Mouse (Mus musculus): ENCODE data around the gene 9130008F23Rik. TPM values are rescaled to one million over a fixed set of nuclear protein-coding genes. Genes with fewer than 3 reads are reported as not detected.
A peak's percentile ranks its signal among the peaks of the same experiment; 100 is the strongest.

The 9130008F23Rik gene
- polyA plus RNA-seq, 1 experiment from 2014 or later: 0.46 TPM

GRCm38 (mm10) chr17:40868952-40869747 is 11.2 kb downstream of the 9130008F23Rik start:
- no peak for DNase-seq (ENCODE audit: low spot score)
- WGBS: 85% methylated on average over 10 of the region's 10 CpGs

GRCm38 (mm10) chr17:40855065-40855464 is 25.3 kb downstream of the 9130008F23Rik start:
- Histone ChIP-seq H3K4me3 (ENCODE audit: low read depth, low read length) (no peak overlapping the region), H3K36me3 (ENCODE audit: control insufficient read depth, insufficient read depth, low read length) (no peaks in the 10 kb centered on the region), H3K27ac (ENCODE audit: low read depth, low read length) (no peak overlapping the region), H3K27me3 (replicated peaks; ENCODE audit: control insufficient read depth, insufficient read depth, low read length) (no peaks in the 10 kb centered on the region), H3K9me3 (replicated peaks; ENCODE audit: control insufficient read depth, low read length) (no peaks in the 10 kb centered on the region), H3K9ac (ENCODE audit: low read length) (no peak overlapping the region), H3K4me1 (ENCODE audit: control insufficient read depth, insufficient read depth, low read length) (no peaks in the 10 kb centered on the region), H3K4me2 (ENCODE audit: low read length) (no peak overlapping the region)
- DNase-seq (ENCODE audit: low spot score) (no peak), ATAC-seq (no peak)

More at GRCm38 (mm10) chr17:40868952-40869747, 11.2 kb downstream of the 9130008F23Rik start:
- H3K4me2 ChIP-seq (ENCODE audit: low read length): no peak overlapping the region
- H3K9me3 ChIP-seq (replicated peaks; ENCODE audit: control insufficient read depth, low read length): no peaks in the 10 kb centered on the region
- no peak overlapping the region for H3K27ac ChIP-seq (ENCODE audit: low read depth, low read length)
- H3K4me3 ChIP-seq (ENCODE audit: low read depth, low read length): no peak overlapping the region
- no peaks in the 10 kb centered on the region for H3K36me3 ChIP-seq (ENCODE audit: control insufficient read depth, insufficient read depth, low read length)
- no peaks in the 10 kb centered on the region for H3K27me3 ChIP-seq (replicated peaks; ENCODE audit: control insufficient read depth, insufficient read depth, low read length)
- no peak for ATAC-seq
- no peak overlapping the region for H3K9ac ChIP-seq (ENCODE audit: low read length)
- H3K4me1 ChIP-seq (ENCODE audit: control insufficient read depth, insufficient read depth, low read length): no peaks in the 10 kb centered on the region

GRCm38 (mm10) chr17:40837308-40837707 is 43.1 kb downstream of the 9130008F23Rik start:
- Histone ChIP-seq H3K9me3 (replicated peaks; ENCODE audit: control insufficient read depth, low read length) (no peaks in the 10 kb centered on the region), H3K36me3 (ENCODE audit: control insufficient read depth, insufficient read depth, low read length) (no peaks in the 10 kb centered on the region), H3K9ac (ENCODE audit: low read length) (no peak overlapping the region), H3K27me3 (replicated peaks; ENCODE audit: control insufficient read depth, insufficient read depth, low read length) (no peaks in the 10 kb centered on the region), H3K4me2 (ENCODE audit: low read length) (no peak overlapping the region), H3K4me3 (ENCODE audit: low read depth, low read length) (no peak overlapping the region), H3K27ac (ENCODE audit: low read depth, low read length) (no peak overlapping the region), H3K4me1 (ENCODE audit: control insufficient read depth, insufficient read depth, low read length) (no peaks in the 10 kb centered on the region)
- DNase-seq (ENCODE audit: low spot score): peak; percentile 55
- no peak for ATAC-seq

GRCm38 (mm10) chr17:40831870-40832269 is 48.5 kb downstream of the 9130008F23Rik start:
- Histone ChIP-seq H3K4me1 (ENCODE audit: control insufficient read depth, insufficient read depth, low read length) (no peaks in the 10 kb centered on the region), H3K9ac (ENCODE audit: low read length) (no peak overlapping the region), H3K4me3 (ENCODE audit: low read depth, low read length) (no peak overlapping the region), H3K27me3 (replicated peaks; ENCODE audit: control insufficient read depth, insufficient read depth, low read length) (no peaks in the 10 kb centered on the region), H3K36me3 (ENCODE audit: control insufficient read depth, insufficient read depth, low read length) (no peaks in the 10 kb centered on the region), H3K27ac (ENCODE audit: low read depth, low read length) (no peak overlapping the region), H3K4me2 (ENCODE audit: low read length) (no peak overlapping the region), H3K9me3 (replicated peaks; ENCODE audit: control insufficient read depth, low read length) (no peaks in the 10 kb centered on the region)
- 65% methylated on average over 2 of the region's 2 CpGs for WGBS
- DNase-seq (ENCODE audit: low spot score) (no peak), ATAC-seq (no peak)

Other genes starting within 250 kb of the 9130008F23Rik start
- gene Esp3, start 248.5 kb downstream of the 9130008F23Rik start, polyA plus RNA-seq (2014; fragmentation: Nextera tagmentation; extraction: Ambion mirVana): not detected in 2 replicates
- gene Esp1, start 153.4 kb downstream of the 9130008F23Rik start, polyA plus RNA-seq (2014; fragmentation: Nextera tagmentation; extraction: Ambion mirVana): not detected in 2 replicates
- gene Crisp2, start 73.6 kb downstream of the 9130008F23Rik start, polyA plus RNA-seq (2014; fragmentation: Nextera tagmentation; extraction: Ambion mirVana): not detected in 2 replicates
- gene Rhag, start 69.4 kb downstream of the 9130008F23Rik start, polyA plus RNA-seq (2014; fragmentation: Nextera tagmentation; extraction: Ambion mirVana): not detected in 2 replicates
- gene Glyatl3, start 33.8 kb upstream of the 9130008F23Rik start, polyA plus RNA-seq (2014; fragmentation: Nextera tagmentation; extraction: Ambion mirVana): not detected in 2 replicates
- gene Mut, start 54.1 kb upstream of the 9130008F23Rik start, polyA plus RNA-seq (2014; fragmentation: Nextera tagmentation; extraction: Ambion mirVana): 22.4 and 24.6 TPM in 2 replicates
- gene Cenpq, start 54.5 kb upstream of the 9130008F23Rik start, polyA plus RNA-seq (2014; fragmentation: Nextera tagmentation; extraction: Ambion mirVana): 21.4 and 23.2 TPM in 2 replicates

All from forebrain, embryonic 14.5 days (tissue).